Mouse (Mus musculus): ENCODE data around the gene Scgb2b24.

Gene Scgb2b24

GRCm38 (mm10) chr7:33739212-33739611, at the start of gene Scgb2b24:
Gene Scgb2b24 (minus strand): TSS chr7:33739312.
- no peak for DNase-seq

GRCm38 (mm10) chr7:33743499-33743898, 4.4 kb upstream of the Scgb2b24 start, which contains the start of gene Scgb1b24:
Gene Scgb1b24 (plus strand): TSS chr7:33743799.
- DNase-seq = no peak

- DNase-seq = no peak
These were observed 49.2 kb downstream of the Scgb2b24 start for GRCm38 (mm10) chr7:33689864-33690263.

All from lung, postnatal 10 days (tissue).